Mouse (Mus musculus): ENCODE measurements around the gene 1600015I10Rik.

DNA sequence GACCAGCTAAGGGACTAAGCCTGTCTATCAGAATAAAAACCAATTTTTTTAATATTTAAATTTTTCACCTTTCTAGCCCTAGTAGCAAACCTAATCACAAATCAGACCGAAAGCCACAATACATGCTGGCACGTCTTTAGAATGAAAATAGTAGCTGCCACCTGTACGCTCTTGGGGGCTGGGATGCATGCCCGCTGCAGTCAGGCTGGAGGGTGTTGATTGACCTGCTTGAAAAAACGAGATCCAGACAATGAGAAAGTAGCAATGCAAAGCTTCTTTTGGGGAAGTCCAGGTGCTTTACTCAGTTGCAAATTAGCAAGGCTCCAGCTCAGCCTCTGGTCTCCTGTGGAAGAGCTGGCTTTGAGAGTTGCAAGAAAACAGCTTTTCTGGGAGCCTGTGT, 32.7 kb upstream of the 1600015I10Rik start:
- no peak for TF ChIP-seq CTCF (IDR thresholded peaks at IDR 0.05; ENCODE audit: borderline replicate concordance, extremely low read depth, insufficient read depth, insufficient read length)
- no peak for TF ChIP-seq POLR2A (IDR thresholded peaks at IDR 0.05; ENCODE audit: borderline replicate concordance, extremely low read depth, insufficient read depth, insufficient read length, poor library complexity, severe bottlenecking)
